Mouse (Mus musculus) neural tube, embryonic 12.5 days (tissue): ENCODE measurements around the gene Tnfsf10. TPM values are rescaled to one million over a fixed set of nuclear protein-coding genes. Genes with fewer than 3 reads are reported as not detected.

Experiments
- ATAC-seq: fragments of 200-750 bp; cut with Nextera tagmentation; 2 replicates; pipeline ENCODE4 v1.8.0; 2017; ENCODE audit warnings: low read depth, mild to moderate bottlenecking, moderate TSS enrichment, moderate library complexity; ENCODE audit not compliant: low FRiP score
- H3K27ac ChIP-seq: fragments of 300-500 bp; sonication (generic); 2 replicates; pipeline ENCODE4 v1.5.1; 2016
- H3K27me3 ChIP-seq: fragments of 300-500 bp; sonication (generic); replicated peaks from 2 replicates; pipeline ENCODE4 v1.6.1; 2016; ENCODE audit warnings: mild to moderate bottlenecking
- H3K36me3 ChIP-seq: fragments of 300-500 bp; sonication (generic); 2 replicates; pipeline ENCODE4 v1.6.1; 2016; ENCODE audit warnings: mild to moderate bottlenecking
- H3K4me1 ChIP-seq: fragments of 300-500 bp; sonication (generic); 2 replicates; pipeline ENCODE4 v1.6.1; 2016
- H3K4me2 ChIP-seq: fragments of 300-500 bp; sonication (generic); replicated peaks from 2 replicates; pipeline ENCODE4 v1.6.1; 2016; ENCODE audit warnings: mild to moderate bottlenecking
- H3K4me3 ChIP-seq: fragments of 300-500 bp; sonication (generic); 2 replicates; pipeline ENCODE4 v1.5.1; 2016
- H3K9ac ChIP-seq: fragments of 300-500 bp; sonication (generic); 2 replicates; pipeline ENCODE4 v1.6.1; 2016; ENCODE audit warnings: mild to moderate bottlenecking
- H3K9me3 ChIP-seq: fragments of 300-500 bp; sonication (generic); 2 replicates; pipeline ENCODE4 v1.6.1; 2016; ENCODE audit warnings: mild to moderate bottlenecking
- WGBS: fragments of 180-500 bp; shearing (Covaris S2); methylation state at CpG from one replicate; pipeline ENCODE4 v1.1.7; 2016; 5-methylcytosine and 5-hydroxymethylcytosine counted together
- polyA plus RNA-seq: library from polyadenylated mRNA; unstranded; fragments of >200 nt; fragmentation: Nextera tagmentation; extraction: Ambion mirVana; gene quantifications from 2 replicates; pipeline ENCODE4 v1.2.1, GENCODE M21; 2016

Gene Tnfsf10
- polyA plus RNA-seq, 1 experiment from 2014 or later: not detected

DNA sequence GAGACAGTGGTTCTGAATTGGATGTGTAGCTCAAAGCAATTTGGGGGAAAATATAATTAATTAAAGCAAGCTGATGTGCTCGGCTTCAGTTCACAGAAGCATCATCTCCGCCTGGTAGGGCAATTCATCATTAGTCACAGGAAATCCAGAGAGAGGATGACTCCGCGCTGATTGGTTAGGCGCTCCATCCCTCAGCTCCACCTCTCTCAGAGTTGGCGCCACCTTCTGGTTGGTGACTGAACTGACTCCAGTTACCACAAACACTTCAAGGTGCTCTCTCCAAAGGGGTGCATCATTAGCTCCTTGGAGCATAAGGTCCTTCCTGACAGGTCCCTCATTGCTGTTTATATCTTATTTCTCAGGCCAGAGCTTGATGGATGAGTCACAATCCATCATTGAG, 28.7 kb downstream of the Tnfsf10 start:
- WGBS: 52% methylated on average over 6 of the region's 6 CpGs
- no peak for ATAC-seq
- H3K27ac ChIP-seq: no peak overlapping the region
- no peaks in the 10 kb centered on the region for H3K4me1 ChIP-seq
- no peak overlapping the region for H3K4me2 ChIP-seq
- no peaks in the 10 kb centered on the region for H3K36me3 ChIP-seq
- no peaks in the 10 kb centered on the region for H3K9me3 ChIP-seq
- H3K27me3 ChIP-seq: no peaks in the 10 kb centered on the region
- no peak overlapping the region for H3K9ac ChIP-seq
- H3K4me3 ChIP-seq: no peak overlapping the region

DNA sequence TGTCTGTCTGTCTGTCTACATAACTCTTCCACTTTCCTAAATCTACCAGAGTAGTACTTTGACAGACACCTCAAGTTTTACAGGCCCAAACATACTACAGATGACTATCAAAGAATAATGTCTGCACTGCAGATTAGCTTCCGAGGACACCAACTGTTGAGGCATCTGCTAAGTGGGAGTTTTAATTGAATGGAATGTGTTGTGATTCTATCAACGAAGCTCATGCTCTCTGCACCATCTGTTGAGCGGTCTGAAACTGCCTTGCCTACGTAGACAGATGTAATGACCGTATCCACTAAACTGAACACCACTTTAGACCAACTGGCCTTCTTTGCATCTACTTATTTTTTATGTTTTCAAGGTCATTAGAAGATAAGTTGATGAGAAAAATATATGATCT, 31.6 kb downstream of the Tnfsf10 start:
- H3K9me3 ChIP-seq: no peaks in the 10 kb centered on the region
- H3K4me1 ChIP-seq: peaks cover 4% of the 10 kb centered on the region; the same call in 1 of the 2 replicates
- H3K4me2 ChIP-seq: no peak overlapping the region
- H3K9ac ChIP-seq: no peak overlapping the region
- no peaks in the 10 kb centered on the region for H3K36me3 ChIP-seq
- H3K27ac ChIP-seq: no peak overlapping the region
- no peaks in the 10 kb centered on the region for H3K27me3 ChIP-seq
- no peak for ATAC-seq
- no peak overlapping the region for H3K4me3 ChIP-seq
- 72% methylated on average over 5 of the region's 5 CpGs for WGBS

DNA sequence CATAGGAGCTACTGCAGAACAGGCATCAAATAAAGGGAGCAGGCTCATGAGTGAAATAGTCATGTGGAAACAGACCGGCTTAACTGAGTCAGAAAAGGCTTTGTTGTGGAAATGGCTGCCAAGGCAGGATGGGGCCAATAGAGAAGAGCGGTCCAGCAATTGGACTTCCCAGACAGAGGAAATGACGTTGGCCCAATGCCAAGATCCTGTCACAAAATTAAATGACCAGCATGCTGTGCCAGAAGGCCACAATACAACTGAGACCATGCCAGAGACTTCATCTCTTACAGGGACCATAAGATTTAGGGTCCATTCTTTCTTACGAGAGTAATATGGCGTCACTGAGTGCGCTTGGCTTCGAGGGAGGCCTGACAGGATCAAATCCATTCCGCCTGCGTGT, 34.3 kb downstream of the Tnfsf10 start:
- H3K27ac ChIP-seq: no peak overlapping the region
- peak; percentile 90 for ATAC-seq
- WGBS: 48% methylated on average over 9 of the region's 9 CpGs

DNA sequence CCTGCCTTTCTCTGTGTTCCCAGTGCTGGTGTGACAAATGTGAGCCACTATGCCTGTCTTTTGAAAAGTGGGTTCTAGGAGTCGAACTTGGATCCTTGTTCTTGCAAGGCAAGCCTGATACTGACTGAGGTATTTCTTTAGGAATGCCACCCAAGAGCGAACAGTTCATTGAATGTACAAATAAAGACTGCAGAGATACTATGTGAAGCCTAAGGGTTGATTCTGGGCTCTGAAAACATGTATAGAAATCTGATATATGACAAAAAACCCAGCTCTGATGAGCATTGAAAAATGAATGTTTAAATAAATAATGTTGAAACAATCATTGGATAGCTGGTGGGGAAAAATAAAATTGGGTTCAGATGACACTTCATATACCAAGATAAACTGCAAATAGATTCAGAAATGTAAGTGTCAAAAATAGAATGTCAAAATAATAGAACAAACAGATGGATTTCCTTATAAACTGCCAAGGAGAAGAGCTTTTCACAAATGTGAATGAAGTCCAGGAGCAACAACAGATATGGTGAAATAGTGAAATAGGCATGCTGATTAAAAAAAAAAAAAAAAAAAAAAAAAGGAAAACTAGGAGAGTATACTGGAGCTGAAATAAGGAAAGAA, 42.4 kb downstream of the Tnfsf10 start:
- Histone ChIP-seq H3K27me3 (no peaks in the 10 kb centered on the region), H3K36me3 (no peaks in the 10 kb centered on the region), H3K9me3 (no peaks in the 10 kb centered on the region), H3K27ac (no peak overlapping the region), H3K4me1 (no peaks in the 10 kb centered on the region), H3K9ac (no peak overlapping the region), H3K4me3 (no peak overlapping the region), H3K4me2 (no peak overlapping the region)
- 89% methylated on average over 2 of the region's 2 CpGs for WGBS
- ATAC-seq: no peak

More for the DNA sequence above, 34.3 kb downstream of the Tnfsf10 start:
- Histone ChIP-seq H3K4me3 (no peak overlapping the region), H3K4me1 (peaks cover 4% of the 10 kb centered on the region; the same call in 1 of the 2 replicates), H3K9me3 (no peaks in the 10 kb centered on the region), H3K4me2 (no peak overlapping the region), H3K36me3 (no peaks in the 10 kb centered on the region), H3K9ac (no peak overlapping the region), H3K27me3 (no peaks in the 10 kb centered on the region)

DNA sequence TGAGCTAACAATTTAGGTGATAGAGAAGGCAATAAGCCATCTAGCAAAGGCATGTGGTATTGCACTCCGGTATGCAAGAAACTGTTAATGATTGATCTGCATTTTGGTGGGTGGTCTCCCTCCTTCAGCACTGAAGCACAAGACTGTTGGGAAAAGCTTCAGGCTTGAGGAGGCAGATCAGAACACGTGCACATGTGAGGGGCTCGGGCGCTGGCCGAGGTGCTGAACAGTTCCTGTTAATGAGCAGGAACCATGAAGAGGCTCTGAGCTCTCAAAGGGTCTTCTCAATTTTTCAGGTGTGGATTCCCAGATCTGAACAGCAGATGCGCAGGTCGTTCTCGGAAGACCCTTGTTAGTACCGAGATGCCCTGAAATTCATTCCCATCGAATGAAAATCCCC, 53.3 kb downstream of the Tnfsf10 start:
- Histone ChIP-seq H3K4me3 (no peak overlapping the region), H3K4me2 (no peak overlapping the region), H3K36me3 (no peaks in the 10 kb centered on the region), H3K4me1 (peaks cover 17% of the 10 kb centered on the region), H3K9ac (no peak overlapping the region), H3K9me3 (no peaks in the 10 kb centered on the region), H3K27ac (no peak overlapping the region), H3K27me3 (peaks cover 44% of the 10 kb centered on the region)
- WGBS: 8% methylated on average over 10 of the region's 10 CpGs
- ATAC-seq: no peak

DNA sequence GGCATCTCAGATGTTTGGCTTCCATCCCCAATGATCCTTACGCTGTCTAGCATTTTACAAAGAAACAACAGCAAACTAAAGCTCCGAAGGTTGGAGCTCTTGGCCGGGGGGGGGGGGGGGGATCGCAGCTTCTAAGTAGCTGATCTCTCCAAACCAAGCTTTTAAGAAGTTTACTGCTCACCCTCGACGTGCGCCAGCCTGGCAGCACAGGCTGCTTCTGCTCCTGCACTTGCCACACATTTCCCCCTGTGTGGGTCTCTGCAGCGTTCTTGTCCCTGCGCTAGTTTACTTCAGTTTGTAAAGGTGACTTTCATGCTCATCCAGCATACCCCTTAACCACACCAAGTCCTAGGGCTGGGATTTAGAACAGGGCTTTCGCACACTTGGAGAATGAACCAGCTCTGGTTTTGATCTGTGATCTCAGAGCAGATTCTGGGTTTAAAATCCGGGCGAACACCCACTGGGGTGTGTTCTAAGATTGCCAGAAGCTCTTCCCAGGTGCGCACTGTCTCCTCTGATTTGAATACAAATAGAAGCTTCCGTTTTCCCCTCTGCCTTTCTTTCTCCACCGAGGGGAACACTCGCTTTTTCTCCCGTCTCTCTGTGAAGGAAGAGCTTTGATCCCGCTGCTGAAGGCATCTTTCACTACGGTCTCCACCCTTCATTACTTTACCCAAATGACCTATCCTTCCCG, 53.9 kb downstream of the Tnfsf10 start:
- H3K9ac ChIP-seq: peak overlapping the region; percentile 35; the same call in 1 of the 2 replicates
- WGBS: 3% methylated on average over 20 of the region's 20 CpGs
- no peaks in the 10 kb centered on the region for H3K36me3 ChIP-seq
- H3K27me3 ChIP-seq: peaks cover 44% of the 10 kb centered on the region
- no peaks in the 10 kb centered on the region for H3K9me3 ChIP-seq
- H3K4me2 ChIP-seq: peak overlapping the region; percentile 78
- H3K4me3 ChIP-seq: peak overlapping the region; percentile 37
- no peak overlapping the region for H3K27ac ChIP-seq
- no peak for ATAC-seq
- peaks cover 17% of the 10 kb centered on the region for H3K4me1 ChIP-seq

DNA sequence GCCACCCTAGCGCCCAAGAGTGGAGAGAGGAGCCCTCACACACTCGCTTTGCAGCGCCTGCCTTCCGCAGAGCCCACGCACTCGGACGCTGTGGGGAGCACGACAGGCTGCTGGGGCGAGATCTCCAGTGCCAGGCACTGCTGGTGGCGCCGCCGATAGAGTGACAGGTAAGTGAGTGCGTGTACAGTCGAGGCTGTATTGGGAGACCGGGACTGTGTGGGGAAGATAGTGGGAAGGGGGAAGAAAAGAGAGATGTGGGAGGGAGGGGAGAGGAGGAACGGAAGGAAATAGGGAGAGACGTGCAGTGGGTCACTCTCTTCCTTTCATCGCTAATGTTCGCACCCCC, 54.4 kb downstream of the Tnfsf10 start, which contains the start of gene Ghsr:
Gene Ghsr, plus strand, starts transcription at position 76 of the 346 bp plus-strand sequence.
- no peak within 1 kb of the TSS for H3K27ac ChIP-seq

DNA sequence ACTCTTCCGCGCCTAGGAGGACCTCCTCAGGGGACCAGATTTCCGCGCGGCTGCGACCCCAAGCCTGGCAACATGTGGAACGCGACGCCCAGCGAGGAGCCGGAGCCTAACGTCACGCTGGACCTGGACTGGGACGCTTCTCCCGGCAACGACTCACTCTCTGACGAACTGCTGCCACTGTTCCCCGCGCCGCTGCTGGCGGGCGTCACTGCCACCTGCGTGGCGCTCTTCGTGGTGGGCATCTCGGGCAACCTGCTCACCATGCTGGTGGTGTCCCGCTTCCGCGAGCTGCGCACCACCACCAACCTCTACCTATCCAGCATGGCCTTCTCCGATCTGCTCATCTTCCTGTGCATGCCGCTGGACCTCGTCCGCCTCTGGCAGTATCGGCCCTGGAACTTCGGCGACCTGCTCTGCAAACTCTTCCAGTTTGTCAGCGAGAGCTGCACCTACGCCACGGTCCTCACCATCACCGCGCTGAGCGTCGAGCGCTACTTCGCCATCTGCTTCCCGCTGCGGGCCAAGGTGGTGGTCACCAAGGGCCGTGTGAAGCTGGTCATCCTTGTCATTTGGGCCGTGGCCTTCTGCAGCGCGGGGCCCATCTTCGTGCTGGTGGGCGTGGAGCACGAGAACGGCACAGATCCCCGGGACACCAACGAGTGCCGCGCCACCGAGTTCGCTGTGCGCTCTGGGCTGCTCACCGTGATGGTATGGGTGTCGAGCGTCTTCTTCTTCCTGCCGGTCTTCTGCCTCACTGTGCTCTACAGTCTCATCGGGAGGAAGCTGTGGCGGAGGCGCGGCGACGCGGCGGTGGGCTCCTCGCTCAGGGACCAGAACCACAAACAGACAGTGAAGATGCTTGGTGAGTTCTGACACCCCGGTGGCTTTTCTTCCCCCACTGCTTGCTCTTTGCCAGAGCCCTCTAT, 55.2 kb downstream of the Tnfsf10 start:
- peak; percentile 51 for ATAC-seq
- 1% methylated on average over 77 of the region's 77 CpGs for WGBS
- H3K4me3 ChIP-seq: peak overlapping the region; percentile 37
- no peaks in the 10 kb centered on the region for H3K36me3 ChIP-seq
- H3K27me3 ChIP-seq: peaks cover 44% of the 10 kb centered on the region
- no peak overlapping the region for H3K9ac ChIP-seq
- peaks cover 17% of the 10 kb centered on the region for H3K4me1 ChIP-seq
- no peaks in the 10 kb centered on the region for H3K9me3 ChIP-seq
- H3K27ac ChIP-seq: no peak overlapping the region
- peak overlapping the region; percentile 78 for H3K4me2 ChIP-seq

More for the DNA sequence above, 54.4 kb downstream of the Tnfsf10 start, which contains the start of gene Ghsr:
- Histone ChIP-seq H3K4me2 (peak within 1 kb of the TSS; percentile 78), H3K9me3 (no peaks in the 10 kb centered on the region), H3K36me3 (no peaks in the 10 kb centered on the region), H3K4me1 (peaks cover 17% of the 10 kb centered on the region), H3K4me3 (peak within 1 kb of the TSS; percentile 37), H3K9ac (peak within 1 kb of the TSS; percentile 35; the same call in 1 of the 2 replicates), H3K27me3 (peaks cover 44% of the 10 kb centered on the region)
- peak; percentile 49; the same call in 1 of the 2 replicates for ATAC-seq
- under 1% methylated on average over 18 of the region's 19 CpGs for WGBS

DNA sequence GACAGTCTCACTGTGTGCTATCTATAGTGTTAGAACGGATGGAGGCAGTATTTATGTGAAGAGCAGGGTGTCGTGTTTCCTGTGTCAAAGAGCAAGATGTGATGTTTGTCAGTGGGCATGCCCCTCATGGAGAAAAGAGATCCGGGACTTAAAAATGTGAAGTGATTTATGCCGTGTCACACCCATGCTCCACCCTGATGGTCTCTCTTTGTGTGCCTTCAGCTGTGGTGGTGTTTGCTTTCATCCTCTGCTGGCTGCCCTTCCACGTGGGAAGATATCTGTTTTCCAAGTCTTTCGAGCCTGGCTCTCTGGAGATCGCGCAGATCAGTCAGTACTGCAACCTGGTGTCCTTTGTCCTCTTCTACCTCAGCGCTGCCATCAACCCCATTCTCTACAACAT, 57.6 kb downstream of the Tnfsf10 start:
- Histone ChIP-seq H3K4me2 (no peak overlapping the region), H3K4me3 (no peak overlapping the region), H3K36me3 (no peaks in the 10 kb centered on the region), H3K9me3 (no peaks in the 10 kb centered on the region), H3K27ac (no peak overlapping the region), H3K9ac (no peak overlapping the region), H3K27me3 (peaks cover 44% of the 10 kb centered on the region), H3K4me1 (peaks cover 17% of the 10 kb centered on the region)
- ATAC-seq: no peak
- WGBS: 46% methylated on average over 9 of the region's 9 CpGs

DNA sequence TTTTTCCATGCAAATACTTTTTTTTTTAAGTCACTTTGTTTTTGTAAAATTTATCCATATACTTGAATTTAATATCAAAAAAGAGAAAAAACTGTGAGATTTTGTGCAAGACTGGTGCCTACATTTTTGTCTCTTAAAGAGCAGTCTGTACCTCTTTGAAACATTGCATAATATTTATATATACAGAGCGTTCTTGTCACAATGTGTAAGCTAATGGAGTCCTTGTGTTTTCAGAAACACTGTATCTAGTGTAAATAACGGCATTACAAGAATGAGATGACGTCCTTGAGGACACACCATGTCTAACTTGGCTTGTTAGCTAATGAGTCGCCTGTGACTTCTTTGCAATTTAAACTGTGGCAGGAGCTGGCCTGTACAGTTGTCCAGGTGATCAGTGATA, 61.1 kb downstream of the Tnfsf10 start:
- no peak for ATAC-seq
- Histone ChIP-seq H3K27ac (no peak overlapping the region), H3K4me1 (no peaks in the 10 kb centered on the region), H3K36me3 (no peaks in the 10 kb centered on the region), H3K9me3 (no peaks in the 10 kb centered on the region), H3K4me3 (no peak overlapping the region), H3K27me3 (peaks cover 11% of the 10 kb centered on the region; the same call in 1 of the 2 replicates), H3K9ac (no peak overlapping the region), H3K4me2 (no peak overlapping the region)
- 78% methylated on average over 4 of the region's 4 CpGs for WGBS

DNA sequence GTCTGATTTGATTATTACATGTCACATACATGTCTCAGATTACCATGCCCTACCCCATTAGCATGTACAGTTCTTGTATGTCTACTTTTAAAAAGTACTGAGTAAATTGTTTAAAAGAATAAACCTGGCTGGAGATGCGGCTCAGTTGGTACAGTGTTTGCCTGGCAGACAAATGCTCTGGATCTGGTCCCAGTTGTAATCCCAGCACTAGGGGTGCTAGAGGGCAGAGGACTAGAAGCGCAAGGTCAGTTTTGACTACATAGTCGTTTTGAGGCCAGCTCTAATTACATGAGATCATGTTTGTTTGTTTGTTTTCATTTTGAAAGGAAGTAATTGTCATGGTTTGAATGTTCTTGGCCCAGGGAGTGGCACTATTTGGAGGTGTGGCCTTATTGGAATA, 68.0 kb downstream of the Tnfsf10 start:
- no peak overlapping the region for H3K4me2 ChIP-seq
- H3K27me3 ChIP-seq: no peaks in the 10 kb centered on the region
- H3K27ac ChIP-seq: no peak overlapping the region
- no peak overlapping the region for H3K9ac ChIP-seq
- H3K4me3 ChIP-seq: no peak overlapping the region
- 75% methylated on average over 3 of the region's 3 CpGs for WGBS
- no peaks in the 10 kb centered on the region for H3K9me3 ChIP-seq
- no peaks in the 10 kb centered on the region for H3K36me3 ChIP-seq
- H3K4me1 ChIP-seq: no peaks in the 10 kb centered on the region
- no peak for ATAC-seq

DNA sequence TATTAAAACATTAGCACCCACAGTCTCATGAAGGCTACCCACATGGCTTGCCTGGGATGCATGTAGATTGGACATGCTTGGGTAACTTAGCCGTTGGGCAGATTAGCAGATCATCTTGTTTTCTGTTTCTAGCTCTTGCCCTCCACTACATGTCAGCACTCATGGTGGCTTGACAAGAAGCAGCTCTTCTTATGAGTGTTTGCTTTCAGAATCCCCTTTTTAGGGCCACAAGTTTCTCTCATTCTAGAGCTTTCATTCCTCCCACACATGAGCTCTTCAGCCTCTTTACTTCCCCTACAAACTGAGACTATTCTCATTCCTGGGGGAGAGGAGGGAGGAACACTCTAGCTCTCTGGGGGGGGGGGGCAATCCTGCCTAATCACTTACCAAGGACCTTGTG, 73.1 kb downstream of the Tnfsf10 start:
- H3K4me3 ChIP-seq: no peak overlapping the region
- no peak overlapping the region for H3K4me2 ChIP-seq
- no peak overlapping the region for H3K27ac ChIP-seq
- no peak for ATAC-seq
- WGBS: 78% methylated on average over 1 of the region's 1 CpGs
- no peaks in the 10 kb centered on the region for H3K36me3 ChIP-seq
- H3K9me3 ChIP-seq: no peaks in the 10 kb centered on the region
- no peak overlapping the region for H3K9ac ChIP-seq
- no peaks in the 10 kb centered on the region for H3K4me1 ChIP-seq
- no peaks in the 10 kb centered on the region for H3K27me3 ChIP-seq
